Mouse (Mus musculus) G1E (cell line): ENCODE data around the gene Cd7.
"Not testable (repeated sequence)": the region's sequence is repeated elsewhere in the genome, so short reads cannot be mapped to it uniquely, and the experiment has no call there.

Source experiments
- CTCF ChIP-seq: IDR thresholded peaks from 2 replicates; pipeline ENCODE4 v1.5.1; 2012; ENCODE audit warnings: low read depth, low read length, inconsistent platforms, mixed read lengths
- GATA1 ChIP-seq: IDR thresholded peaks from 2 replicates; pipeline ENCODE4 v1.6.1; 2012; ENCODE audit warnings: borderline replicate concordance, low read length, inconsistent platforms, mixed read lengths
- GATA2 ChIP-seq: IDR thresholded peaks from 2 replicates; pipeline ENCODE4 v1.6.1; 2012; ENCODE audit warnings: low read depth, low read length, inconsistent platforms, borderline replicate concordance
- POLR2AphosphoS5 ChIP-seq: IDR thresholded peaks from 2 replicates; pipeline ENCODE4 v1.6.1; 2012; ENCODE audit warnings: low read depth, low read length, inconsistent platforms; ENCODE audit not compliant: insufficient replicate concordance

DNA sequence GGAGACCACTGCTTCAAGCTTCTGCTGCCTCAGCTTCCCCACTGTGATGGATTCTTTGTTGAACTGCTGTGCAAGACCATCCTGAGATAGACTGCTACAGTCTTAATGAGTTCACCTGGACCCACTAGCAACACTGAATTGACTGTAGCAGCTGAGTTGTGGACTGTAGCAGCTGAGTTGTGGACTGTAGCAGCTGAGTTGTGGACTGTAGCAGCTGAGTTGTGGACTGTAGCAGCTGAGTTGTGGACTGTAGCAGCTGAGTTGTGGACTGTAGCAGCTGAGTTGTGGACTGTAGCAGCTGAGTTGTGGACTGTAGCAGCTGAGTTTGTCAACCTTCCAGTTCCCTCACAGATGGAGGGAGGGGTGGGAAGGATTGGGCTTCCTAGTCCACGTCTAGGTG, 3.8 kb upstream of the Cd7 start:
- TF ChIP-seq CTCF, POLR2AphosphoS5, GATA2, GATA1: not testable (repeated sequence)
